Mouse (Mus musculus): ENCODE results near the gene Atp1b1.

GRCm38 (mm10) chr1:164483728-164484127 is 25.6 kb upstream of the Atp1b1 start:
- TF ChIP-seq POLR2A (IDR thresholded peaks at IDR 0.05; ENCODE audit: insufficient read depth, low read depth, low read length): no peak
- TF ChIP-seq CTCF (IDR thresholded peaks at IDR 0.05; ENCODE audit: insufficient read depth, low read depth, low read length): no peak
